Mouse (Mus musculus) hindbrain, embryonic 12.5 days (tissue): ENCODE measurements around the gene Cabin1. TPM values are rescaled to one million over a fixed set of nuclear protein-coding genes. Genes with fewer than 3 reads are reported as not detected.
"Not testable (repeated sequence)": the region's sequence is repeated elsewhere in the genome, so short reads cannot be mapped to it uniquely, and the experiment has no call there.

ENCODE experiments used
- ATAC-seq: fragments of 200-750 bp; cut with Nextera tagmentation; 2 replicates; pipeline ENCODE4 v1.8.0; 2017; ENCODE audit warnings: moderate TSS enrichment; ENCODE audit not compliant: low FRiP score
- H3K27ac ChIP-seq: fragments of 300-500 bp; sonication (generic); 2 replicates; pipeline ENCODE4 v1.5.1; 2016; ENCODE audit warnings: mild to moderate bottlenecking
- H3K27me3 ChIP-seq: fragments of 300-500 bp; sonication (generic); 2 replicates; pipeline ENCODE4 v1.6.1; 2016; ENCODE audit warnings: mild to moderate bottlenecking
- H3K36me3 ChIP-seq: fragments of 300-500 bp; sonication (generic); 2 replicates; pipeline ENCODE4 v1.6.1; 2016; ENCODE audit warnings: mild to moderate bottlenecking
- H3K4me1 ChIP-seq: fragments of 300-500 bp; sonication (generic); 2 replicates; pipeline ENCODE4 v1.6.1; 2016
- H3K4me2 ChIP-seq: fragments of 300-500 bp; sonication (generic); replicated peaks from 2 replicates; pipeline ENCODE4 v1.6.1; 2016; ENCODE audit warnings: mild to moderate bottlenecking
- H3K4me3 ChIP-seq: fragments of 300-500 bp; sonication (generic); 2 replicates; pipeline ENCODE4 v1.5.1; 2016; ENCODE audit warnings: mild to moderate bottlenecking
- H3K9ac ChIP-seq: fragments of 300-500 bp; sonication (generic); 2 replicates; pipeline ENCODE4 v1.6.1; 2016; ENCODE audit warnings: mild to moderate bottlenecking, moderate library complexity
- H3K9me3 ChIP-seq: fragments of 300-500 bp; sonication (generic); replicated peaks from 2 replicates; pipeline ENCODE4 v1.6.1; 2016; ENCODE audit warnings: mild to moderate bottlenecking
- WGBS: fragments of 180-500 bp; shearing (Covaris S2); methylation state at CpG from one replicate; pipeline ENCODE4 v1.1.7; 2016; 5-methylcytosine and 5-hydroxymethylcytosine counted together
- polyA plus RNA-seq: library from polyadenylated mRNA; unstranded; fragments of >200 nt; fragmentation: Nextera tagmentation; extraction: Ambion mirVana; gene quantifications from 2 replicates; pipeline ENCODE4 v1.2.1, GENCODE M21; 2016

Gene Cabin1
- polyA plus RNA-seq, 1 experiment from 2014 or later: 44.1 TPM

GRCm38 (mm10) chr10:75780769-75781578 is 16.8 kb upstream of the Cabin1 start, which contains the start of the genes Gm20441 and Gstt3:
Gene Gm20441 (minus strand): TSS chr10:75780954.
Gene Gstt3 (minus strand): TSS chr10:75781414.
- H3K4me3 ChIP-seq: peak within 1 kb of the TSS; percentile 34
- ATAC-seq: no peak
- no peak within 1 kb of the TSS for H3K27ac ChIP-seq
- peaks cover 59% of the 10 kb centered on the region for H3K27me3 ChIP-seq
- 0 out of 2 replicates have a peak within 1 kb of the TSS, but pooled peaks have one; percentile 39 for H3K9ac ChIP-seq
- H3K36me3 ChIP-seq: no peaks in the 10 kb centered on the region
- WGBS: under 1% methylated on average over 28 of the region's 28 CpGs
- no peaks in the 10 kb centered on the region for H3K9me3 ChIP-seq
- H3K4me1 ChIP-seq: peaks cover 9% of the 10 kb centered on the region
- peak within 1 kb of the TSS; percentile 73 for H3K4me2 ChIP-seq

- H3K9me3 ChIP-seq: no peaks in the 10 kb centered on the region
- 0 out of 2 replicates have a peak overlapping the region, but pooled peaks have one; percentile 2 for H3K4me2 ChIP-seq
- H3K36me3 ChIP-seq: no peaks in the 10 kb centered on the region
- WGBS: 43% methylated on average over 15 of the region's 15 CpGs
- H3K4me3 ChIP-seq: no peak overlapping the region
- no peak overlapping the region for H3K9ac ChIP-seq
- H3K27me3 ChIP-seq: peaks cover 63% of the 10 kb centered on the region
- H3K4me1 ChIP-seq: peaks cover 9% of the 10 kb centered on the region
- H3K27ac ChIP-seq: no peak overlapping the region
- no peak for ATAC-seq
Observed at GRCm38 (mm10) chr10:75779206-75780174, 15.3 kb upstream of the Cabin1 start.

- H3K4me3 ChIP-seq: no peak overlapping the region
- no peak overlapping the region for H3K27ac ChIP-seq
- H3K27me3 ChIP-seq: peaks cover 56% of the 10 kb centered on the region
- no peaks in the 10 kb centered on the region for H3K36me3 ChIP-seq
- ATAC-seq: no peak
- WGBS: 74% methylated on average over 2 of the region's 2 CpGs
- no peak overlapping the region for H3K9ac ChIP-seq
- H3K9me3 ChIP-seq: no peaks in the 10 kb centered on the region
- peaks cover 9% of the 10 kb centered on the region for H3K4me1 ChIP-seq
- H3K4me2 ChIP-seq: no peak overlapping the region
Observed at GRCm38 (mm10) chr10:75777885-75778284, 13.7 kb upstream of the Cabin1 start.

- Histone ChIP-seq H3K27ac (no peak overlapping the region), H3K36me3 (no peaks in the 10 kb centered on the region), H3K27me3 (peaks cover 43% of the 10 kb centered on the region), H3K9ac (no peak overlapping the region), H3K4me3 (no peak overlapping the region), H3K4me2 (no peak overlapping the region), H3K4me1 (peaks cover 16% of the 10 kb centered on the region), H3K9me3 (no peaks in the 10 kb centered on the region)
- ATAC-seq: no peak
- WGBS: 84% methylated on average over 6 of the region's 6 CpGs
Observed at GRCm38 (mm10) chr10:75776562-75776961, 12.4 kb upstream of the Cabin1 start.

- Histone ChIP-seq H3K9ac (no peak overlapping the region), H3K9me3 (no peaks in the 10 kb centered on the region), H3K27ac (no peak overlapping the region), H3K4me1 (peaks cover 8% of the 10 kb centered on the region), H3K36me3 (no peaks in the 10 kb centered on the region), H3K27me3 (peaks cover 24% of the 10 kb centered on the region), H3K4me2 (no peak overlapping the region), H3K4me3 (no peak overlapping the region)
- no peak for ATAC-seq
- 92% methylated on average over 9 of the region's 9 CpGs for WGBS
Observed at GRCm38 (mm10) chr10:75774587-75774986, 10.4 kb upstream of the Cabin1 start.

GRCm38 (mm10) chr10:75774102-75774501 is 10.0 kb upstream of the Cabin1 start:
- 89% methylated on average over 5 of the region's 5 CpGs for WGBS
- Histone ChIP-seq H3K9me3 (no peaks in the 10 kb centered on the region), H3K9ac (no peak overlapping the region), H3K36me3 (no peaks in the 10 kb centered on the region), H3K27ac (no peak overlapping the region), H3K4me2 (no peak overlapping the region), H3K27me3 (peaks cover 19% of the 10 kb centered on the region), H3K4me3 (no peak overlapping the region), H3K4me1 (peaks cover 8% of the 10 kb centered on the region)
- no peak for ATAC-seq

- H3K9me3 ChIP-seq: no peaks in the 10 kb centered on the region
- whole genome bisulfite sequencing: under 1% methylated on average over 47 of the region's 47 CpGs
- H3K27ac ChIP-seq: peak within 1 kb of the TSS; percentile 62
- peaks cover 8% of the 10 kb centered on the region for H3K4me1 ChIP-seq
- ATAC-seq: peak; percentile 96
- peaks cover 12% of the 10 kb centered on the region; the same call in 1 of the 2 replicates for H3K27me3 ChIP-seq
- H3K4me2 ChIP-seq: peak within 1 kb of the TSS; percentile 98
- peak within 1 kb of the TSS; percentile 59 for H3K4me3 ChIP-seq
- peak within 1 kb of the TSS; percentile 68 for H3K9ac ChIP-seq
- H3K36me3 ChIP-seq: no peaks in the 10 kb centered on the region
Observed at GRCm38 (mm10) chr10:75772795-75773664, 8.9 kb upstream of the Cabin1 start, which contains the start of gene Ddt. Gene Ddt (minus strand): TSS chr10:75773414.

GRCm38 (mm10) chr10:75767756-75768155 is 3.6 kb upstream of the Cabin1 start:
- H3K27ac ChIP-seq, ATAC-seq, H3K9me3 ChIP-seq, H3K36me3 ChIP-seq, H3K27me3 ChIP-seq, H3K4me3 ChIP-seq, H3K4me2 ChIP-seq, H3K9ac ChIP-seq: not testable (repeated sequence)
- 30% methylated on average over 5 of the region's 5 CpGs for WGBS
- H3K4me1 ChIP-seq: peaks cover 19% of the 10 kb centered on the region

GRCm38 (mm10) chr10:75766856-75767255 is 2.7 kb upstream of the Cabin1 start:
- ATAC-seq: no peak
- 88% methylated on average over 6 of the region's 6 CpGs for WGBS
- H3K4me1 ChIP-seq: peaks cover 17% of the 10 kb centered on the region

GRCm38 (mm10) chr10:75764519-75765473 is 655 bp upstream of the Cabin1 start:
- Histone ChIP-seq H3K4me3 (peak overlapping the region; percentile 93), H3K27ac (peak overlapping the region; percentile 64), H3K9ac (peak overlapping the region; percentile 89), H3K4me2 (peak overlapping the region; percentile 83), H3K4me1 (peaks cover 17% of the 10 kb centered on the region), H3K9me3 (no peaks in the 10 kb centered on the region), H3K36me3 (0 out of 2 replicates have a peak, but pooled peaks cover 14% of the 10 kb centered on the region), H3K27me3 (no peaks in the 10 kb centered on the region)
- ATAC-seq: peak; percentile 41
- WGBS: 1% methylated on average over 27 of the region's 27 CpGs

More at GRCm38 (mm10) chr10:75766856-75767255, 2.7 kb upstream of the Cabin1 start:
- Histone ChIP-seq H3K27ac (no peak overlapping the region), H3K9me3 (no peaks in the 10 kb centered on the region), H3K4me3 (no peak overlapping the region), H3K27me3 (no peaks in the 10 kb centered on the region), H3K9ac (no peak overlapping the region), H3K4me2 (no peak overlapping the region), H3K36me3 (no peaks in the 10 kb centered on the region)
